9 mouse cellular contexts compared by ENCODE assay signal in genomic region chr4:62274841-62275536, GRCm38 (mm10). TPM values are rescaled to one million over a fixed set of nuclear protein-coding genes. Genes with fewer than 3 reads are reported as not detected.
DNase-seq lines count a peak whose midpoint lies in the region; ATAC-seq and TF ChIP-seq lines count a peak whose summit lies in the region.
"Had no signal": no experiment of that assay in that cellular context is flagged by ENCODE, and none has a peak within 500 bp of the region (broad histone marks: within the 10 kb centered on the region; RNA-seq: fewer than 3 reads in every experiment).

No protein-coding gene starts in this region.

- no peak for TF ChIP-seq CTCF in intestine, postnatal 0 days (IDR thresholded peaks at IDR 0.05; ENCODE audit: low read depth)
- no peak for TF ChIP-seq CTCF in small intestine, adult 2 months (IDR thresholded peaks at IDR 0.05; ENCODE audit: extremely low read depth, insufficient read length, insufficient replicate concordance, low read depth, low read length)

- no peaks in the 10 kb centered on the region for H3K9me3 ChIP-seq in embryonic facial prominence, embryonic 11.5 days (replicated peaks; ENCODE audit: control insufficient read depth, low read length)
- no peaks in the 10 kb centered on the region for H3K9me3 ChIP-seq in intestine, postnatal 0 days (ENCODE audit: control insufficient read depth)
- H3K9me3 ChIP-seq: heart, embryonic 12.5 days had no signal

- WGBS in embryonic facial prominence, embryonic 11.5 days: 14% methylated on average over 12 of the region's 12 CpGs
- 37% methylated on average over 12 of the region's 12 CpGs for WGBS in intestine, postnatal 0 days
- 11% methylated on average over 12 of the region's 12 CpGs for WGBS in small intestine, adult 2 months

- H3K9ac ChIP-seq in embryonic facial prominence, embryonic 11.5 days (replicated peaks; ENCODE audit: low read length): no peak overlapping the region
- H3K9ac ChIP-seq in intestine, postnatal 0 days (ENCODE audit: low read depth, low read length): no peak overlapping the region
- H3K9ac ChIP-seq: heart, embryonic 12.5 days had no signal

- no peak overlapping the region for H3K4me2 ChIP-seq in embryonic facial prominence, embryonic 11.5 days (ENCODE audit: low read depth, low read length)
- H3K4me2 ChIP-seq in intestine, postnatal 0 days (replicated peaks; ENCODE audit: low read depth): peak overlapping the region; percentile 35; the same call in 1 of the 2 replicates
- H3K4me2 ChIP-seq: heart, embryonic 12.5 days had no signal

- no peak overlapping the region for H3K4me3 ChIP-seq in embryonic facial prominence, embryonic 11.5 days (ENCODE audit: low read depth, low read length)
- H3K4me3 ChIP-seq in intestine, postnatal 0 days (ENCODE audit: low read depth, low read length): no peak overlapping the region
- peak overlapping the region; percentile 3; the same call in 1 of the 2 replicates for H3K4me3 ChIP-seq in small intestine, adult 2 months (ENCODE audit: low read depth, low read length)
- H3K4me3 ChIP-seq: heart, embryonic 12.5 days had no signal

- H3K27me3 ChIP-seq in embryonic facial prominence, embryonic 11.5 days (ENCODE audit: control insufficient read depth, insufficient read depth, low read length): no peaks in the 10 kb centered on the region
- no peaks in the 10 kb centered on the region for H3K27me3 ChIP-seq in intestine, postnatal 0 days (replicated peaks; ENCODE audit: control insufficient read depth, insufficient read depth, low read length)
- H3K27me3 ChIP-seq in small intestine, adult 2 months (ENCODE audit: control insufficient read depth, insufficient read depth, low read length): no peaks in the 10 kb centered on the region
- H3K27me3 ChIP-seq: heart, embryonic 12.5 days had no signal

- no peaks in the 10 kb centered on the region for H3K4me1 ChIP-seq in embryonic facial prominence, embryonic 11.5 days (ENCODE audit: control insufficient read depth, insufficient read depth, low read length)
- H3K4me1 ChIP-seq in intestine, postnatal 0 days (replicated peaks; ENCODE audit: control insufficient read depth, insufficient read depth, low read length): no peaks in the 10 kb centered on the region
- H3K4me1 ChIP-seq in small intestine, adult 2 months (ENCODE audit: control insufficient read depth, insufficient read depth, insufficient read length, low read length): no peaks in the 10 kb centered on the region

- peak; percentile 86 for ATAC-seq in embryonic facial prominence, embryonic 11.5 days (replicated peaks; ENCODE audit: insufficient number of reproducible peaks, low FRiP score, low TSS enrichment, low read depth)
- ATAC-seq in intestine, postnatal 0 days: no peak

- H3K36me3 ChIP-seq in embryonic facial prominence, embryonic 11.5 days (replicated peaks; ENCODE audit: control insufficient read depth, insufficient read depth, low read depth, low read length): no peaks in the 10 kb centered on the region
- H3K36me3 ChIP-seq in intestine, postnatal 0 days (ENCODE audit: control insufficient read depth, insufficient read depth): no peaks in the 10 kb centered on the region
- H3K36me3 ChIP-seq in small intestine, adult 2 months (ENCODE audit: control insufficient read depth, insufficient read depth, low read length): no peaks in the 10 kb centered on the region
- H3K36me3 ChIP-seq: heart, embryonic 12.5 days had no signal

- intact Hi-C loops in left cerebral cortex, postnatal 4 days (cut with DNase I): no loop called here

- H3K27ac ChIP-seq in embryonic facial prominence, embryonic 11.5 days (replicated peaks; ENCODE audit: low read depth, low read length): no peak overlapping the region
- H3K27ac ChIP-seq in intestine, postnatal 0 days (ENCODE audit: low read depth, low read length): no peak overlapping the region
- peak overlapping the region; percentile 13; the same call in 1 of the 2 replicates for H3K27ac ChIP-seq in small intestine, adult 2 months (ENCODE audit: insufficient read depth, low read depth, low read length)

- TF ChIP-seq POLR2A in small intestine, adult 2 months (IDR thresholded peaks at IDR 0.05; ENCODE audit: low read depth, low read length): no peak

- DNase-seq in left cerebral cortex, postnatal 4 days: peak; percentile 63
- no peak for DNase-seq in left cerebral cortex, adult 8-10 months (ENCODE audit: low spot score in 2 of 2)
- peak; percentile 26 for DNase-seq in embryonic facial prominence, embryonic 11.5 days (ENCODE audit: low spot score)
- DNase-seq in spleen, adult 18-20 months: no peak
- no peak for DNase-seq in ovary, postnatal 14 days (ENCODE audit: low spot score)
- no peak for DNase-seq in frontal cortex, postnatal 36 days (ENCODE audit: low spot score in 2 of 2)

RNA-seq across cellular contexts. Expression of gene Slc31a2, which starts 12.6 kb away (rescaled TPM):
- total RNA-seq in left cerebral cortex, postnatal 4 days (2021): 10 to 100 TPM in 1 of 2 experiments, 1 to 10 TPM in 1; 9.5 to 12.2 TPM
- total RNA-seq in left cerebral cortex, adult 8-10 months (2022): 10 to 100 TPM in 1 of 4 experiments, 1 to 10 TPM in 3; 7.9 to 11.2 (median 9.4) TPM
- polyA plus RNA-seq in embryonic facial prominence, embryonic 11.5 days (2014; fragmentation: Nextera tagmentation; extraction: Ambion mirVana): 7.9 and 10.6 TPM in 2 replicates
- 16.1 and 17.8 TPM in 2 replicates for polyA plus RNA-seq in intestine, postnatal 0 days (2015; fragmentation: Nextera tagmentation; extraction: Ambion mirVana)
- 8.8 and 10.4 TPM in 2 replicates for polyA plus RNA-seq in small intestine, adult 2 months (2012; rRNA removed)

RNA-seq across cellular contexts. Expression of gene Zfp37, which starts 44.1 kb away (rescaled TPM):
- total RNA-seq in left cerebral cortex, postnatal 4 days (2021): 10 to 100 TPM; 24.7 to 24.8 TPM
- 10 to 100 TPM; 20.7 to 27.1 (median 25.0) TPM for total RNA-seq in left cerebral cortex, adult 8-10 months (2022)
- polyA plus RNA-seq in embryonic facial prominence, embryonic 11.5 days (2014; fragmentation: Nextera tagmentation; extraction: Ambion mirVana): 25.6 and 28.3 TPM in 2 replicates
- 2.4 and 3.1 TPM in 2 replicates for polyA plus RNA-seq in intestine, postnatal 0 days (2015; fragmentation: Nextera tagmentation; extraction: Ambion mirVana)
- polyA plus RNA-seq in small intestine, adult 2 months (2012; rRNA removed): 0.03 and 0.19 TPM in 2 replicates

Comparison
In these comparisons a context has a peak if more than half of its experiments do, and no peak if none do; other contexts are left out.
1. DNase-seq: peak in left cerebral cortex, postnatal 4 days (single experiment) and embryonic facial prominence, embryonic 11.5 days (single experiment); none in left cerebral cortex, adult 8-10 months (0 of 2), spleen, adult 18-20 months (0 of 2), ovary, postnatal 14 days (single experiment) and frontal cortex, postnatal 36 days (0 of 2).